Mouse (Mus musculus): ENCODE results near the gene Tbc1d10a.

- TF ChIP-seq POLR2A (IDR thresholded peaks at IDR 0.05; ENCODE audit: low read depth, low read length) (no peak), CTCF (IDR thresholded peaks at IDR 0.05; ENCODE audit: borderline replicate concordance, insufficient read depth, low read length) (no peak)
Observed at GRCm38 (mm10) chr11:4210786-4211185, 24.2 kb downstream of the Tbc1d10a start.

All from embryonic fibroblast, embryonic 13.5 days (primary cell).